Mouse (Mus musculus) lung, embryonic 15.5 days (tissue): ENCODE results near the gene Gm21764. TPM values are rescaled to one million over a fixed set of nuclear protein-coding genes. Genes with fewer than 3 reads are reported as not detected.
"Not testable (repeated sequence)": the region's sequence is repeated elsewhere in the genome, so short reads cannot be mapped to it uniquely, and the experiment has no call there.

Experiments
- ATAC-seq: fragments of 200-750 bp; cut with Nextera tagmentation; 2 replicates; pipeline ENCODE4 v1.8.0; 2017; ENCODE audit warnings: moderate number of reproducible peaks, borderline replicate concordance; ENCODE audit not compliant: low FRiP score, low TSS enrichment; ENCODE audit errors: extremely low read depth
- H3K27ac ChIP-seq: fragments of 300-500 bp; sonication (generic); 2 replicates; pipeline ENCODE4 v1.5.1; 2015; ENCODE audit warnings: moderate library complexity, mild to moderate bottlenecking, inconsistent platforms
- H3K27me3 ChIP-seq: fragments of 300-500 bp; sonication (generic); 2 replicates; pipeline ENCODE4 v1.6.1; 2015; ENCODE audit warnings: inconsistent platforms
- H3K36me3 ChIP-seq: fragments of 300-500 bp; sonication (generic); 2 replicates; pipeline ENCODE4 v1.6.1; 2015; ENCODE audit warnings: inconsistent platforms
- H3K4me1 ChIP-seq: fragments of 300-500 bp; sonication (generic); 2 replicates; pipeline ENCODE4 v1.6.1; 2015; ENCODE audit warnings: inconsistent platforms
- H3K4me2 ChIP-seq: fragments of 300-500 bp; sonication (generic); 2 replicates; pipeline ENCODE4 v1.6.1; 2015; ENCODE audit warnings: inconsistent platforms, mild to moderate bottlenecking, moderate library complexity
- H3K4me3 ChIP-seq: fragments of 300-500 bp; sonication (generic); 2 replicates; pipeline ENCODE4 v1.5.1; 2015; ENCODE audit warnings: mild to moderate bottlenecking, inconsistent platforms
- H3K9ac ChIP-seq: fragments of 300-500 bp; sonication (generic); 2 replicates; pipeline ENCODE4 v1.6.1; 2015; ENCODE audit warnings: inconsistent platforms
- H3K9me3 ChIP-seq: fragments of 300-500 bp; sonication (generic); 2 replicates; pipeline ENCODE4 v1.6.1; 2016; ENCODE audit warnings: inconsistent platforms
- WGBS: fragments of 180-500 bp; shearing (Covaris S2); methylation state at CpG from one replicate; pipeline ENCODE4 v1.1.7; 2015; 5-methylcytosine and 5-hydroxymethylcytosine counted together
- polyA plus RNA-seq: library from polyadenylated mRNA; unstranded; fragments of >200 nt; fragmentation: Nextera tagmentation; extraction: Ambion mirVana; gene quantifications from 2 replicates; pipeline ENCODE4 v1.2.1, GENCODE M21; 2015

The Gm21764 gene
- not detected in 2 replicates for polyA plus RNA-seq

GRCm38 (mm10) chrY:18061712-18062111, at the start of gene Gm21764:
TSS of gene Gm21764 (minus strand) at chrY:18061812.
- not testable (repeated sequence) for H3K4me1 ChIP-seq, ATAC-seq, H3K27ac ChIP-seq, H3K9ac ChIP-seq, H3K36me3 ChIP-seq, H3K27me3 ChIP-seq, H3K4me2 ChIP-seq, H3K9me3 ChIP-seq, H3K4me3 ChIP-seq
- WGBS, result no CpG with 5 or more reads among the region's 3 CpGs

- H3K9ac ChIP-seq, H3K4me1 ChIP-seq, ATAC-seq, H3K36me3 ChIP-seq, H3K27me3 ChIP-seq, H3K9me3 ChIP-seq, H3K4me2 ChIP-seq, H3K4me3 ChIP-seq, H3K27ac ChIP-seq: not testable (repeated sequence)
Measured at GRCm38 (mm10) chrY:18088816-18089215, 27.2 kb upstream of the Gm21764 start, which contains the start of gene Ssty1. TSS of gene Ssty1 (plus strand) at chrY:18089116.

Other genes starting within 250 kb of the Gm21764 start
- gene Gm21904, start 215.5 kb downstream of the Gm21764 start, polyA plus RNA-seq, result not detected in 2 replicates
- not detected in 2 replicates for gene Gm20772, start 187.1 kb downstream of the Gm21764 start, polyA plus RNA-seq
- not detected in 2 replicates for gene Gm20831, start 187.1 kb downstream of the Gm21764 start, polyA plus RNA-seq
- gene Srsy, start 124.5 kb downstream of the Gm21764 start, polyA plus RNA-seq, result not detected in 2 replicates
- gene Ssty1, start 27.3 kb upstream of the Gm21764 start, polyA plus RNA-seq, result not detected in 2 replicates